Mouse (Mus musculus) ES-E14 (cell line): ENCODE data around the gene Adad2. TPM values are rescaled to one million over a fixed set of nuclear protein-coding genes. Genes with fewer than 3 reads are reported as not detected.
A peak's percentile ranks its signal among the peaks of the same experiment; 100 is the strongest.

Experiments used
- DNase-seq: peaks from one replicate; pipeline ENCODE4 v3.0.0-alpha.2; 2013; ENCODE audit warnings: low read depth, low spot score
- H3K27ac ChIP-seq: 2 replicates; pipeline ENCODE4 v1.5.1; 2012; ENCODE audit warnings: low read depth, mild to moderate bottlenecking, low read length, moderate library complexity, mixed read lengths; ENCODE audit not compliant: poor library complexity, insufficient read depth, severe bottlenecking
- H3K36me3 ChIP-seq: 2 replicates; pipeline ENCODE4 v1.6.1; 2012; ENCODE audit warnings: mild to moderate bottlenecking, low read length, moderate library complexity, mixed read lengths; ENCODE audit not compliant: control insufficient read depth, poor library complexity, insufficient read depth, severe bottlenecking
- H3K4me1 ChIP-seq, 2 experiments: fragments of 150-350 bp in 1 of 2; sonication (generic) in 1 of 2; 2 replicates each; pipeline ENCODE4 v1.6.1; 2012; ENCODE audit warnings: low read length in 2 of 2, mild to moderate bottlenecking in 1 of 2, mixed read lengths in 1 of 2; ENCODE audit not compliant: control insufficient read depth in 2 of 2, insufficient read depth in 2 of 2, poor library complexity in 1 of 2
- H3K4me3 ChIP-seq, 2 experiments: fragments of 150-350 bp in 1 of 2; sonication (generic) in 1 of 2; 2 replicates each; pipeline ENCODE4 v1.5.1; 2012; ENCODE audit warnings: low read length in 2 of 2, low read depth in 1 of 2, mild to moderate bottlenecking in 1 of 2, mixed read lengths in 1 of 2; ENCODE audit not compliant: insufficient read depth in 1 of 2, poor library complexity in 1 of 2, severe bottlenecking in 1 of 2
- H3K9ac ChIP-seq: 2 replicates; pipeline ENCODE4 v1.6.1; 2012; ENCODE audit warnings: low read depth, mild to moderate bottlenecking, low read length, mixed read lengths; ENCODE audit not compliant: poor library complexity, insufficient read depth, severe bottlenecking
- H3K9me3 ChIP-seq: fragments of 150-350 bp; sonication (generic); 2 replicates; pipeline ENCODE4 v1.6.1; 2012; ENCODE audit warnings: low read depth, mild to moderate bottlenecking, low read length; ENCODE audit not compliant: control insufficient read depth, insufficient read depth
- CHD2 ChIP-seq: IDR thresholded peaks from 2 replicates; pipeline ENCODE4 v1.6.1; 2014; ENCODE audit warnings: mild to moderate bottlenecking, low read depth, low read length, inconsistent platforms
- HCFC1 ChIP-seq: IDR thresholded peaks from 2 replicates; pipeline ENCODE4 v1.6.1; 2012; ENCODE audit warnings: low read length, inconsistent platforms, borderline replicate concordance; ENCODE audit not compliant: insufficient read depth
- MAFK ChIP-seq: IDR thresholded peaks from 2 replicates; pipeline ENCODE4 v1.6.1; 2014; ENCODE audit warnings: mild to moderate bottlenecking, low read depth, low read length, inconsistent platforms; ENCODE audit not compliant: insufficient read depth
- ZC3H11A ChIP-seq: IDR thresholded peaks from 2 replicates; pipeline ENCODE4 v1.6.1; 2012; ENCODE audit warnings: low read depth, mild to moderate bottlenecking, inconsistent platforms, low read length, borderline replicate concordance
- ZNF384 ChIP-seq: IDR thresholded peaks from 2 replicates; pipeline ENCODE4 v1.6.1; 2012; ENCODE audit warnings: low read depth, low read length, inconsistent platforms
- in situ Hi-C, 2 experiments: fragments of 600-800 bp; cut with MboI; formaldehyde crosslinking; loops; one replicate each; pipeline ENCODE4 v1.15.1; 2025; ENCODE audit warnings: low sequenced_read_pairs in 2 of 2, inconsistent platforms in 1 of 2; ENCODE audit not compliant: unreplicated experiment in 2 of 2
- total RNA-seq: library from RNA; depleted of rRNA; stranded (reverse); fragments of 300-350 nt; gene quantifications from 2 replicates; pipeline ENCODE4 v1.2.3, GENCODE M21; 2012

Adad2 gene
- total RNA-seq, 1 experiment = 6.8 TPM

- Histone ChIP-seq H3K9ac (peak within 1 kb of the TSS; percentile 56), H3K4me1 (peaks cover 0 to 2% of the 10 kb centered on the region in 2 experiments; a peak in 1 of 4 replicates), H3K9me3 (no peaks in the 10 kb centered on the region), H3K36me3 (no peaks in the 10 kb centered on the region), H3K27ac (no peak within 1 kb of the TSS), H3K4me3 (peak within 1 kb of the TSS; percentile 72 to 96)
- peak; percentile 77 for DNase-seq
- no peak for TF ChIP-seq ZNF384
- in situ Hi-C loops = no loop called here
Measured at GRCm38 (mm10) chr8:119574437-119575365, 37.8 kb upstream of the Adad2 start, which contains the start of the genes Hsdl1 and Dnaaf1. Hsdl1 (minus strand) TSS chr8:119575183. Dnaaf1 (plus strand) TSS chr8:119575235.

- H3K27ac ChIP-seq = no peak overlapping the region
- peak overlapping the region; percentile 72 to 96 for H3K4me3 ChIP-seq
- TF ChIP-seq MAFK (no peak), CHD2 (no peak), ZC3H11A (no peak), ZNF384 (no peak), HCFC1 (no peak)
- H3K4me1 ChIP-seq = no peaks in the 10 kb centered on the region
- no peaks in the 10 kb centered on the region for H3K9me3 ChIP-seq
- peak overlapping the region; percentile 56 for H3K9ac ChIP-seq
- H3K36me3 ChIP-seq = no peaks in the 10 kb centered on the region
- no peak for DNase-seq
- in situ Hi-C loops = no loop called here
Measured at GRCm38 (mm10) chr8:119575366-119575726, 37.2 kb upstream of the Adad2 start.

- H3K4me3 ChIP-seq = no peak overlapping the region
- TF ChIP-seq ZC3H11A (no peak), ZNF384 (no peak), CHD2 (no peak), MAFK (no peak)
- H3K9ac ChIP-seq = no peak overlapping the region; the same call in 1 of the 2 replicates
- in situ Hi-C loops = no loop called here
- H3K36me3 ChIP-seq = no peaks in the 10 kb centered on the region
- no peak for DNase-seq
- no peak overlapping the region for H3K27ac ChIP-seq
- H3K9me3 ChIP-seq = no peaks in the 10 kb centered on the region
- H3K4me1 ChIP-seq = peaks cover 0 to 5% of the 10 kb centered on the region in 2 experiments; a peak in 1 of 4 replicates
Measured at GRCm38 (mm10) chr8:119579096-119579495, 33.5 kb upstream of the Adad2 start.

- H3K27ac ChIP-seq = no peak overlapping the region
- in situ Hi-C loops = no loop called here
Measured at GRCm38 (mm10) chr8:119580441-119581161, 31.9 kb upstream of the Adad2 start.

More at GRCm38 (mm10) chr8:119580441-119581161, 31.9 kb upstream of the Adad2 start:
- TF ChIP-seq CHD2 (no peak), ZC3H11A (no peak), MAFK (no peak), HCFC1 (no peak), ZNF384 (no peak)
- Histone ChIP-seq H3K36me3 (no peaks in the 10 kb centered on the region), H3K4me3 (no peak overlapping the region), H3K9me3 (no peaks in the 10 kb centered on the region), H3K9ac (no peak overlapping the region), H3K4me1 (peaks cover 0 to 5% of the 10 kb centered on the region in 2 experiments; a peak in 1 of 4 replicates)
- DNase-seq = no peak
